Mouse (Mus musculus) hindbrain, embryonic 11.5 days (tissue): ENCODE data around the gene Gm14326. TPM values are rescaled to one million over a fixed set of nuclear protein-coding genes. Genes with fewer than 3 reads are reported as not detected.

ENCODE experiments used
- polyA plus RNA-seq: library from polyadenylated mRNA; unstranded; fragments of >200 nt; fragmentation: Nextera tagmentation; extraction: Ambion mirVana; gene quantifications from 2 replicates; pipeline ENCODE4 v1.2.1, GENCODE M21; 2014

Gene Gm14326
- polyA plus RNA-seq, 1 experiment from 2014 or later: 17.0 TPM

Other genes starting within 250 kb of the Gm14326 start
- gene Gm14322, start 198.0 kb downstream of the Gm14326 start, polyA plus RNA-seq: 5.8 and 6.6 TPM in 2 replicates
- 42.0 and 45.9 TPM in 2 replicates for gene Gm14325, start 117.0 kb downstream of the Gm14326 start, polyA plus RNA-seq
- gene Gm14327, start 60.2 kb downstream of the Gm14326 start, polyA plus RNA-seq: 1.6 and 3.8 TPM in 2 replicates
- not detected in 2 replicates for gene Zfp972, start 31.7 kb downstream of the Gm14326 start, polyA plus RNA-seq
- gene Zfp971, start 66.0 kb upstream of the Gm14326 start, polyA plus RNA-seq: 14.2 and 15.1 TPM in 2 replicates
- 15.7 and 16.2 TPM in 2 replicates for gene Zfp931, start 121.2 kb upstream of the Gm14326 start, polyA plus RNA-seq
- gene Phactr3, start 161.7 kb upstream of the Gm14326 start, polyA plus RNA-seq: 11.9 and 14.5 TPM in 2 replicates